Mouse (Mus musculus) left cerebral cortex, adult 2 months (tissue): ENCODE results near the gene Esr1. TPM values are rescaled to one million over a fixed set of nuclear protein-coding genes. Genes with fewer than 3 reads are reported as not detected.

Source experiments
- DNase-seq, 2 experiments: peaks; one replicate each; pipeline ENCODE4 v3.0.0; 2021 to 2022; ENCODE audit warnings: low spot score in 2 of 2, mixed read lengths in 1 of 2; ENCODE audit errors: extremely low spot score in 1 of 2
- H3K27ac ChIP-seq: fragments of 200-600 bp; 2 replicates; pipeline ENCODE4 v1.8.1; 2022
- H3K4me3 ChIP-seq: fragments of 200-600 bp; 2 replicates; pipeline ENCODE4 v1.8.1; 2022
- CTCF ChIP-seq: fragments of 200-600 bp; IDR thresholded peaks from 2 replicates; pipeline ENCODE4 v1.8.1; 2022; ENCODE audit warnings: antibody characterized with exemption, mild to moderate bottlenecking, moderate library complexity
- intact Hi-C: fragments of 180-260 bp; cut with DNase I; formaldehyde crosslinking; loops from one replicate; pipeline ENCODE4 v1.15.1; 2025
- total RNA-seq, 2 experiments: library from RNA; stranded (reverse); gene quantifications; 2 replicates each; pipeline ENCODE4 v1.2.3; 2021

Gene Esr1
- total RNA-seq, 2 experiments from 2014 or later: 2.3 to 3.8 TPM

DNA sequence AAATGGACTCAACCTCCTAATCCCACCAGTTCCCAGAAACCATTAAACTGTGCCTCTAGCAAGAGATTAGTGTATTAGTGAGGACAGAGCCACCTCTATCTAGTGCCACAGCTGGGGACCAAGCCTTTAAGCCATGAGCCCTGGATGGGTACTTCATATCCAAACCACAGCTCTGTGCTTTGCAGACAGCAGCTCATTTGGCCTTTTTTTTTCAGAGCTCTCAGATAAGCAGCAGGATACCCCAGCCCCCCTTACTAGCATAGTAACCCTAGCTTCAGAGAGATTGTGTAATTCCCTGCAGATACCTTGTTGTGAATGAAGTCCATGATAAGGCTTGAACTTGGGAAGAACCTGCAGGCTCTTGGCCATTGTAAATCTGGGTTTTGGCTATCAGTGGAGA is 11.9 kb downstream of the Esr1 start:
- intact Hi-C loops: no loop called here
- no peak for TF ChIP-seq CTCF
- Histone ChIP-seq H3K4me3 (no peak overlapping the region), H3K27ac (no peak overlapping the region)
- no peak for DNase-seq

DNA sequence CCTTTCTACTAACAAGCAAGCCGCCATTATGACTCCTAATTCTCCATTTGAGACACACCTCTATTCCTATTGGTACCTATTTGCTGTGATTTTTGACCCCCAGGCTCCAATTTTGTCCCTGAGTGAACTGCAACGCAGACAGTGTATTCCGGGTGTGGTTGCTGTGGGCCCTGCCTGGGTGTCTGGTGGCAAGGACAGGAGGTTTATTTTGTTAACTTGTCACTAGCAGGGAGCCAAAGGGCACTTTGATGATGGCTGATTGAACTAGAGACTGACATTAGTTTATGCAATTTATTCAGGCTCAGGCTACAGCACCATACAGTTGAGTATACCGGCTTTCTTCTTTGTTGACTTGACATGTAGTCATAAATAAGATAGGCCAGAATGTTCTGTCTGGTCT is 13.2 kb downstream of the Esr1 start:
- Histone ChIP-seq H3K27ac (no peak overlapping the region), H3K4me3 (no peak overlapping the region)
- no peak for DNase-seq
- intact Hi-C loops: no loop called here
- no peak for TF ChIP-seq CTCF

DNA sequence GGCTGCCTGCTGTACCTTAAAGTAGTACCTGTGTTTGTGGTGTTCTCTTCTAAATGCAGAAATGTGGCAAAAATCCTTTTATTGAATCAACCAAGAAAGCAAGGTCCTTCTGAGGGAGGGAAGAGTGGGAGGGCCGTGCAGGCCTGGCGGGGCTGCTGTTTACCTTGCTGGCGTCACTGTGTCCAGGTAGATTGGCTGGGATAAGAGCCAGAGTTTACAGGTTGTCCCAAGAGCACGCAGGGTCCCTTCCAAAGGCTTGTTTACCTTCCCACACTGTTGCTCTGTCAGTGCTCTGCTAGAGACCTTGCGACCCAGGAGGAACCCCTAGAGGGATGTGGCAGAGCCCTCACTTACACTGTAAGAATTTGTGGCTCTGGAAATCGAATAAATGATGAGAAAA is 13.9 kb downstream of the Esr1 start:
- Histone ChIP-seq H3K4me3 (no peak overlapping the region), H3K27ac (no peak overlapping the region)
- DNase-seq: no peak
- intact Hi-C loops: no loop called here
- TF ChIP-seq CTCF: no peak

DNA sequence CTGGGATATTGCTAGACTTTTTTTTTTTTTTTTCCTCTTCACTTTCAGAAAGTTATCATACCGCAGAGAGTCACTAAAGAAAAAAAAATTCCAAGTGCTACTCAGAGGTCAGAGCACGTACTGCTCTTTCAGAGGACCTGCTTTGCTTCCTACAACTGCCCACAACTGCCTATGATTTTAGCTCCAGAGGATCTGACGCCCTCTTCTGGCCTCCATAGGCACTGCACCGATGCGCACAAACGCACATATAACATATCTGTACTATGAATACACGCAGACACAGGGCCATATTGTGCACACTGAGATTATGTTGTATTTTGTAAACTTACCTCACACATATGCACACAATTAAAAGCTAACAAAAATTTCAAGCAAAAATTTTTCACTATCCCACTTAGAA is 15.0 kb downstream of the Esr1 start:
- Histone ChIP-seq H3K27ac (no peak overlapping the region), H3K4me3 (no peak overlapping the region)
- no peak for DNase-seq
- intact Hi-C loops: no loop called here
- no peak; the same call in none of the 2 replicates for TF ChIP-seq CTCF

DNA sequence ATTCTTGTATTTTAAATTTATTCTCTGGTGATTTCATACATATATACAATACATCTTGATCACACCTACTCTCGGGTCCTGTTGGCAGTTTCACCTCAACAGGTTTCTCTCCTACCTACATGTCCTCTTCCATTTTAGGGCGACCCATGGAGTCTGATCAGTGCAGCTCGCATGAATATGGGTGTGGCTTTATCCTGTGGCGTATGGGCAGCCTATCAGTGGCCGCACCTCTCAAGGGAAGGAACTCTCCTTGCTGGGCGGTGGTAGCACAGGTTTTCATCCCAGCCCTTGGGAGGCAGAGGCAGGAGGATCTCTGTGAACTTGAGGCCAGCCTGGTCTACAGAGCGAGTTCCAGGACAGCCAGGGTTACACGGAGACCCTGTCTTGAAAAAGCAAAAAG is 15.6 kb downstream of the Esr1 start:
- DNase-seq: no peak
- H3K27ac ChIP-seq: no peak overlapping the region
- H3K4me3 ChIP-seq: no peak overlapping the region
- intact Hi-C loops: no loop called here
- no peak for TF ChIP-seq CTCF

DNA sequence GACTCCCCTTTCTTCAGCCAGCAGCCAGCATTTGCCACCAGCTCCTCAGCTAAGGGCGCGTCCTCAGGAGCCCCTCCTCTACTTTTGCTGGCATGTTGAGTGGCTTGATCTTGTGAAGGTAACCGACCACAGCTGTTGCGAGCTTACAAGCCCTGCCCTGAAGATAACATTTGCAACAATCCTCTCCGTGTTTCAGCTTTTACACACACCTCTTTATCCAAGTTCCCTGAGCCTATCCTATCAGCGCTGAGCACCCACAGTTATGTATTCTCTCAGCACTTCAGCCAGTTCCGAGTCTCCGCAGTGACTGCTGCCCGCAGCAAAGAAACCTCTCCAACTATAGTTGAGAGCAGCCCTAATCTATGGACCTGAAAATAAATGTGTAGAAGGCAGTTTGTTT is 16.0 kb downstream of the Esr1 start:
- intact Hi-C loops: no loop called here
- TF ChIP-seq CTCF: no peak
- DNase-seq: no peak
- Histone ChIP-seq H3K4me3 (no peak overlapping the region), H3K27ac (no peak overlapping the region)

DNA sequence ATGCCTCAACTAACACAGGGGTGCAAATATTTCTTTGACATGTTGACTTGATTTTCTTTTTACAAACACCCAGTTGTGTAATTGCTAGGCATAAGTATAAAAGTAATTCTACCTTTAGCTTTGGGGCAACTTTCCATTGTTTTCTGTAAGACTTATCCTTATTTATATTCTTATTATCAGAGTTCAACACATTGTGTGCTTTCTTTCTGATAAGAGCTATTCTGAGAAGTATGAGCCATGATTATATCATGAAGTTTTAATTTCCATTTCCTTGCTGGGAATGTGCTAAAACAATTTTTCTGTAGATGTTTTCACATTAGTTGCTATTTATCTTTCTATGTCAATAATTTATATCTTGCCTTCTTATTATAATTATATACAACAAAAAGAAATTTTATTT is 17.9 kb downstream of the Esr1 start:
- TF ChIP-seq CTCF: no peak
- no peak overlapping the region for H3K27ac ChIP-seq
- no peak for DNase-seq
- intact Hi-C loops: no loop called here
- H3K4me3 ChIP-seq: no peak overlapping the region

DNA sequence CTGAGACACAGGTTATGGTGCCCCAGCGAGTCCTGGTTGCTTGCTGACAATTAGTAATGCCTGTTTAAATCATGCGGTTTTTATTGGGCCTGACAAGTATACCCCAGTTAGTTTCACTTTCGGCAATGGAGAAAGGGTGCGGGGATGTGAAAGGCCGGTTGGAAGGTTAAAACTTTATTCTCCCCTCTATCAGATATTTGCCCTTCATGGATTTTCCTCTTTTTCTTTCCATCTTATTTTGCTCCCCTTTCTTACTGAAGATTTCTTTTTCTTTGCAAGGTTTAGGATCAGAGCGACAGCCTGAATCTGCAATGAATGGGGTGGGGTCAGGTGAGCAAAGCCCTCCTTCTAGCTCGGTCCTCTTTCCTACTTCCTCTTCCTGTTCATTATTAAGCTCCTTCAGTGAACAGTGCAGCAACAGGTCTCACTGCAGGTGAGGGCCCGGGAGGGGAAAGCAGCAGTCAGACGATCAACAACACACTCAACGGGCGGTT is 20.9 kb downstream of the Esr1 start:
- TF ChIP-seq CTCF: no peak
- intact Hi-C loops: no loop called here

DNA sequence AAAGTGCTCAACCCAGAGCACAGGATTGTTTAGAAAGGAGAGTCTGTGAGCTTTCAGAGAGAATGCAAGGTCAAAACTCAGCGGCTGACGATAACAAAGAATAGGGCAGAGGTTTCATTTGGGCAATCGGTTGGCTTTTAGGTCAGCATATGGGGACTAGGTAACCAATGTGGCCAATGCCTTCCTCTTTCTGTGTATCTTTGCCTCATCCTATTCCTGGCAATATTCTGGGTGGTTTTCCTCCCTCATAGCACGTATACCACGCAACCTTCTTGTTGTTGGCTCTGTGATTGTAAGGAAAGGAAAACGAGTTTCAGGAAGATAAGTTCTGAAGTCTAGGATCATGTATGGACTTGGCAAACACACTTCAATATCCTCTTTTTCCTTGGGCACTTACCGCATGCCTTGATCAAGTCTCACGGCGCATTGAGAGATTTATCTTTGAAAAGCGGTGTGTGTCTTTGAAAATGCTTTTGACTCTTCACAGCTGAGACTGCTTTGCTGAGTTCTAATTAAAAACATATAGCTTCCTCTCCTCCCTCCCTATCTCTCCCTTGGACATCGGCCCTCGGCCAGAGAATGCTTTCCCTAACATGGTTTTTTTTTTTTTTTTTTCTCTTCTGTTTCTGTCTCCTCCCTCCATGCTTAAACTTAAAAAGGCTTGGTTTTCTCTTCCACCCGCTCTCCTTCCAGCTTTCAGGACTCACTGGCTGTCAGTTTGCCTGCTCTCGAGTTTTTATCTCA is 22.1 kb downstream of the Esr1 start:
- TF ChIP-seq CTCF: no peak
- DNase-seq: no peak
- Histone ChIP-seq H3K4me3 (no peak overlapping the region), H3K27ac (no peak overlapping the region)
- intact Hi-C loops: no loop called here

More for the DNA sequence above, 20.9 kb downstream of the Esr1 start:
- Histone ChIP-seq H3K27ac (no peak overlapping the region), H3K4me3 (no peak overlapping the region)
- DNase-seq: no peak

DNA sequence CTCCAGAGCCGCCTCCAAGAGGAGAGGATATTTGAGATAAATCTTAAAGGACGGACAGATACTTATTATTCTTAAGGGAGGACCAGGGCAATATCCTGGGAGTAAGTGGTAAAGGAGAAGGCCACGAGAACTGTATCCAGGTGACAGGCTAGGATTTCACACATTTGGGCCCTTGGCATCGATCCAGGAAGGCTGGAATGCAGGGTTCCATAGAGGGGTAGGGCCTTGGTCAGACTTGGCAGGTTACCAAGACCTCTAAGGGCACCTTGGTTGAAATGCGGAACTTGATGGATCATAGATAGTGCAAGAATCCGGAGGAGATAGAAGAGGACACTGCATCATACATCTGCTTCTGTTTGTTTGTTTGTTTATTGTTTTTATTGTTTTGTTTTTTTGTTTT is 24.3 kb downstream of the Esr1 start:
- intact Hi-C loops: no loop called here
- TF ChIP-seq CTCF: no peak
- no peak overlapping the region for H3K27ac ChIP-seq
- H3K4me3 ChIP-seq: no peak overlapping the region
- DNase-seq: no peak

DNA sequence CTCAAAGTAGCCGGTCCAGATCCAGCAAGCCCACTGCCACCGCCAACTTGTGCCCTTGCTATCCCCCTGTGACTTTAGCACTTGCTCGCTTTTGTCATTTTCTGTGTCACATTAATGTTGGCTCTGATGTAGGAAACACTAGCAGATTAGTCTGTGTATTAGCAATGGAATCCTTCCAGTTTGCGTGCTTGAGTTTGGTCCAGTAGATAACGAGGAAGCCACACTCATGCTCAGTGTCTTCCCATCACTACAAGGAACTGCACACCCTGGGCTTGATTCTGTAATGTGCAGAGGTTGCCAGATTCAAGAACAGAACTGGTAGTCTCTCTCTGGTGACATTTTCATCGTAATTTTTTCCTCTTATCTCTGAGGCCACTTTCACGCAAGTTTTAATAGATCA is 34.7 kb downstream of the Esr1 start:
- Histone ChIP-seq H3K27ac (no peak overlapping the region), H3K4me3 (no peak overlapping the region)
- no peak for DNase-seq
- TF ChIP-seq CTCF: no peak
- intact Hi-C loops: no loop called here

DNA sequence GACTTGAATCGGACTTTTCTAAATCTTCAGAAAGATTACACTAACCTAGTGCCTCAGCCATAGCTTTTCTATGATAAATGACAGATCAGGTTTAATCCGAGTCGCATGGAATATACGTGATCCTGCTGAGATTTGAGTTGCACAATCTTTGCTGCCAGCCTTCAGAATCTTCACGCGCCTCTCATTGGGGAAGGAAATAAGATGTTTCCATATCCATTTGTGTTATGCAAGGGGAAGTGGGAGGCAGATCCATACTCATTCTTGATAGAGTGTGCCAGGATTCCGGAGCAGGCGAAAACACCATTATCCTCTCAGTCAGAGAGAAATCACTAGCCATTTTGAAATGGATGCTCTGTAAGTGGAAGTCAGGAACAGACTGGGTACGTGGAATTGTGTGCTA is 35.5 kb downstream of the Esr1 start:
- TF ChIP-seq CTCF: no peak
- intact Hi-C loops: no loop called here
- H3K27ac ChIP-seq: no peak overlapping the region
- DNase-seq: no peak
- H3K4me3 ChIP-seq: no peak overlapping the region

DNA sequence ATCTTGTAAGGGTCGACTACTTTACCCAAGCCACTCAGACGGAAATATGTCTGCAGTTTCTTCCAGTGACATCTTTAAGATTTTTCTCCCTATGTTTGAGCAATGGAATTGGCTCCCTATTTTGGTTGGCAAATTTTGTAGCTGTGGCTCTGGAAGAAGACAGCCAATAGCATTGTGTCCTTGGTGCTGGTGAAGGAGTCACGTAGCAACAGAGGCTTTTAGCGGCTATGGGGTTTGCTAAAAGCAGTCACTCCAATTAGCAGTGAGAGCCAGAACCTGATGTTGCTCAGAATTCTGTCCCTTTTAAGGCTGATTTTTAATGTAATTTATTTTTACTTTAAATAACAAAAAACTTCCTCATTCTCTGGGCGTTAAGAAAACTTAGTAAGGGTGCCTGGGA is 54.0 kb downstream of the Esr1 start:
- Histone ChIP-seq H3K27ac (no peak overlapping the region), H3K4me3 (no peak overlapping the region)
- intact Hi-C loops: no loop called here
- no peak for DNase-seq
- no peak for TF ChIP-seq CTCF
